Mouse (Mus musculus): ENCODE data around the gene Epb41l3.

DNA sequence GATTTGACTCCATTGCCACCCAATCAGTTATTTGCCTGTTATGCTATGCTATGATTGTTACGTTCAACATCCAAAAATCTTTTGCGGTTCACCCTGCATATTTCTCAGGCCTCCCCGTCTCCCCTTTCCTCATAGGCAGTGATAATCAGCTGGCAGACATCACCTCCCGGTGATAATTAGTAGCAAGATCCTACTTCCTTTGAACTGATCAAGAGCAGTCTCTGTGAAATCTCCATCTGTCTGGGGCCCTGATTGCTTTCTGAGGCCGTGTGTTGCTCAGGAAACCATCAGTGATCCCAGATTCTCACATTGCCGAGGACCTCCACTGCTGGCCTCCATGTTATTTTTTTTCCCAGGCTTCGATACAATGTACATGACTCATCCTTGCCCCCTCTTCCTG is 22.5 kb downstream of the Epb41l3 start:
- no peak for TF ChIP-seq CTCF (IDR thresholded peaks at IDR 0.05; ENCODE audit: low read depth, low read length)
- TF ChIP-seq POLR2A (IDR thresholded peaks at IDR 0.05; ENCODE audit: insufficient read depth, low read length), result no peak
